Mouse (Mus musculus) ES-E14 (cell line): ENCODE measurements around the gene Lmbr1l. TPM values are rescaled to one million over a fixed set of nuclear protein-coding genes. Genes with fewer than 3 reads are reported as not detected.
A peak's percentile ranks its signal among the peaks of the same experiment; 100 is the strongest.

Experiments
- DNase-seq: peaks from one replicate; pipeline ENCODE4 v3.0.0-alpha.2; 2013; ENCODE audit warnings: low read depth, low spot score
- H3K27ac ChIP-seq: 2 replicates; pipeline ENCODE4 v1.5.1; 2012; ENCODE audit warnings: low read depth, mild to moderate bottlenecking, low read length, moderate library complexity, mixed read lengths; ENCODE audit not compliant: poor library complexity, insufficient read depth, severe bottlenecking
- H3K36me3 ChIP-seq: 2 replicates; pipeline ENCODE4 v1.6.1; 2012; ENCODE audit warnings: mild to moderate bottlenecking, low read length, moderate library complexity, mixed read lengths; ENCODE audit not compliant: control insufficient read depth, poor library complexity, insufficient read depth, severe bottlenecking
- H3K4me1 ChIP-seq, 2 experiments: fragments of 150-350 bp in 1 of 2; sonication (generic) in 1 of 2; 2 replicates each; pipeline ENCODE4 v1.6.1; 2012; ENCODE audit warnings: low read length in 2 of 2, mild to moderate bottlenecking in 1 of 2, mixed read lengths in 1 of 2; ENCODE audit not compliant: control insufficient read depth in 2 of 2, insufficient read depth in 2 of 2, poor library complexity in 1 of 2
- H3K4me3 ChIP-seq, 2 experiments: fragments of 150-350 bp in 1 of 2; sonication (generic) in 1 of 2; 2 replicates each; pipeline ENCODE4 v1.5.1; 2012; ENCODE audit warnings: low read length in 2 of 2, low read depth in 1 of 2, mild to moderate bottlenecking in 1 of 2, mixed read lengths in 1 of 2; ENCODE audit not compliant: insufficient read depth in 1 of 2, poor library complexity in 1 of 2, severe bottlenecking in 1 of 2
- H3K9ac ChIP-seq: 2 replicates; pipeline ENCODE4 v1.6.1; 2012; ENCODE audit warnings: low read depth, mild to moderate bottlenecking, low read length, mixed read lengths; ENCODE audit not compliant: poor library complexity, insufficient read depth, severe bottlenecking
- H3K9me3 ChIP-seq: fragments of 150-350 bp; sonication (generic); 2 replicates; pipeline ENCODE4 v1.6.1; 2012; ENCODE audit warnings: low read depth, mild to moderate bottlenecking, low read length; ENCODE audit not compliant: control insufficient read depth, insufficient read depth
- CHD2 ChIP-seq: IDR thresholded peaks from 2 replicates; pipeline ENCODE4 v1.6.1; 2014; ENCODE audit warnings: mild to moderate bottlenecking, low read depth, low read length, inconsistent platforms
- HCFC1 ChIP-seq: IDR thresholded peaks from 2 replicates; pipeline ENCODE4 v1.6.1; 2012; ENCODE audit warnings: low read length, inconsistent platforms, borderline replicate concordance; ENCODE audit not compliant: insufficient read depth
- MAFK ChIP-seq: IDR thresholded peaks from 2 replicates; pipeline ENCODE4 v1.6.1; 2014; ENCODE audit warnings: mild to moderate bottlenecking, low read depth, low read length, inconsistent platforms; ENCODE audit not compliant: insufficient read depth
- ZC3H11A ChIP-seq: IDR thresholded peaks from 2 replicates; pipeline ENCODE4 v1.6.1; 2012; ENCODE audit warnings: low read depth, mild to moderate bottlenecking, inconsistent platforms, low read length, borderline replicate concordance
- ZNF384 ChIP-seq: IDR thresholded peaks from 2 replicates; pipeline ENCODE4 v1.6.1; 2012; ENCODE audit warnings: low read depth, low read length, inconsistent platforms
- in situ Hi-C, 2 experiments: fragments of 600-800 bp; cut with MboI; formaldehyde crosslinking; loops; one replicate each; pipeline ENCODE4 v1.15.1; 2025; ENCODE audit warnings: low sequenced_read_pairs in 2 of 2, inconsistent platforms in 1 of 2; ENCODE audit not compliant: unreplicated experiment in 2 of 2
- total RNA-seq: library from RNA; depleted of rRNA; stranded (reverse); fragments of 300-350 nt; gene quantifications from 2 replicates; pipeline ENCODE4 v1.2.3, GENCODE M21; 2012

The Lmbr1l gene
- total RNA-seq, 1 experiment: 55.1 TPM

DNA sequence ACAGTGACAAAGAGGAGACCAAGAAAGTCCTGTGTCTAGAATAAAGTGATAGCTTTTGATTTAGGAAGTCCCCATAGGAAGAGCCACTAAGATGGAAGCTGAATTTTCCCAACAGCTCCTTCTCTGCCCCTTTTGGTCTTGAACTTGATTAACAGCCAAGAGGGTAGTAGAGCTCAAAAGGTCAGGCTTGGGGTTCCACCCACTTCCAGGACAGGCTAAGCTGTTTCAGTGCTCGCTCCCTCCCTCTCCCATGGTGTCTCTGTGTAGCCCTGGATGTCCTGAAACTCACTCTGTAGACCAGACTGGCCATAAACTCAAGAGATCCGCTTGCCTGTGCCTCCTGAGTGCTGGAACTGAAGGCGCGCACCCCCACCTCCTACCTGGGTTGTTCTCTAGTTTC, 2.0 kb downstream of the Lmbr1l start:
- Histone ChIP-seq H3K4me1 (peaks cover 3 to 14% of the 10 kb centered on the region in 2 experiments; a peak in 1 of 4 replicates), H3K9me3 (no peaks in the 10 kb centered on the region), H3K27ac (no peak overlapping the region), H3K36me3 (peaks cover 21% of the 10 kb centered on the region; the same call in 1 of the 2 replicates), H3K9ac (no peak overlapping the region), H3K4me3 (0 out of 4 replicates have a peak overlapping the region, but pooled peaks of 1 of the 2 experiments have one; percentile 95)
- in situ Hi-C loops: no loop called here
- DNase-seq: no peak
- TF ChIP-seq ZC3H11A (no peak), HCFC1 (no peak), MAFK (no peak), ZNF384 (no peak), CHD2 (no peak)

DNA sequence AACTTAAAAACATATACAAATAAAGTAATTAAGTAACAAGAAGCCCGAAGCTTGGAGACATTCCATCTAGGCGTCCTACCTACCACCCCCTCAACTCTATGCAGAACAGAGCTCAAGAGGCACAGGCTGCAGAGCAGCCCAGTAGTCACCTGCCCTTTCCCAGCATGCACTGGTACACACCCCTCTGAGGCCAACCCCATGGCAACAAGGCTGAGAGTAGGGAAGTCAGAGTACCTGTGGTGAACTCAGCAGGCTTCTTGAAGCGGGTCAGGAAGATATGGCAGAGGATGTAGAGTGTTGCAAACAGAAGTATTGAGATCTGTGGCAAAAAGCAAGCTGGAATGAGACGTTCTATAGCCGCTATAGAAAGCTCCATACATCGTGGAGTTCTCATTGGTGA, 3.1 kb downstream of the Lmbr1l start:
- in situ Hi-C loops: no loop called here
- Histone ChIP-seq H3K27ac (no peak overlapping the region), H3K36me3 (peaks cover 23% of the 10 kb centered on the region; the same call in 1 of the 2 replicates), H3K4me1 (peaks cover 3 to 13% of the 10 kb centered on the region in 2 experiments; a peak in 1 of 4 replicates), H3K9ac (no peak overlapping the region), H3K4me3 (no peak overlapping the region), H3K9me3 (no peaks in the 10 kb centered on the region)
- TF ChIP-seq ZC3H11A (no peak), ZNF384 (no peak), MAFK (no peak), HCFC1 (no peak), CHD2 (no peak)
- DNase-seq: no peak

DNA sequence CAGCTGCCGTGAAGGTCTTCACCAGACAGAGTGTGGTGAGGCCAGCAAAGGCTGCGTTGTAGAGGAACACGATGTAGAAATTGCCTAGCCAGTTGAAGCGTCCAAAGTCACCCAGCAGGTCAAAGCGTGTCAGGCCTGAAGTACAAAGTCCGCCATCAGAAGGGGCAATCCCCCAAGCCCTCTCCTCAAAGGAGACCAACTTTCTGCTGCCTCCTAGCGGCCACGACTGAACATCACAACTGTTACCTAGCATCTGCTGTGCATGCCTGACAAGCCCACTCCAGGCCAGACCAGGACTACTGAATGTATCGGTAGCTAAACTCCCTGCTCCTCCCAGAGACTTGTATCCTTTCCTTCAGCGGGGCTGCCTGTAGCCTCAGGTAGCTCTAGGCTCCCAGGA, 13.3 kb downstream of the Lmbr1l start:
- Histone ChIP-seq H3K27ac (no peak overlapping the region), H3K36me3 (peaks cover 38% of the 10 kb centered on the region), H3K9ac (no peak overlapping the region), H3K4me3 (no peak overlapping the region), H3K9me3 (no peaks in the 10 kb centered on the region), H3K4me1 (peaks cover 0 to 11% of the 10 kb centered on the region in 2 experiments; a peak in 2 of 4 replicates)
- TF ChIP-seq CHD2: no peak
- TF ChIP-seq ZC3H11A: no peak
- TF ChIP-seq MAFK: no peak
- TF ChIP-seq ZNF384: no peak
- peak; percentile 75 for DNase-seq
- in situ Hi-C loops: no loop called here

DNA sequence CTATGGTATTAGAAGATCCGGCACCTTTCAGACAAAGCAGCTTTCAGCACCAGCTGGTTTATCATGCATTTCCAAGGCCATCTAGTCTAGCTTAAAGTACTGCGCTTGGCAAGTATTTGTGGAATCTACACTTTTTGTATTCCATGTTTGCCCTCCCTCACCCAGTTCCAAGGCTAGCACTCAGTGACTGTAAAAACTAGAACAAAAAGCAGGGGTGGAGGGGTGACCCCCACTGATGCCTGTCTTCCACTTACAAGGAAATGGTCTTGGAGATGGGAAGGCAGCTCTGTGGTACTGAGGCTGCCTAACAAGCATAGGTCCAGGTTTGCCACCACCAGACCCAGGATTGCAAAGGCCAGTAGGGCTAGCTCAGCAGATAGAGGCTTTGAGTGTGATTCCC, 15.4 kb downstream of the Lmbr1l start:
- no peak overlapping the region for H3K9ac ChIP-seq
- H3K4me1 ChIP-seq: 0 out of 4 replicates have a peak, but pooled peaks cover 0 to 2% of the 10 kb centered on the region in 2 experiments
- no peaks in the 10 kb centered on the region for H3K9me3 ChIP-seq
- H3K27ac ChIP-seq: no peak overlapping the region
- no peak for DNase-seq
- peaks cover 21% of the 10 kb centered on the region for H3K36me3 ChIP-seq
- no peak overlapping the region for H3K4me3 ChIP-seq
- in situ Hi-C loops: no loop called here
- TF ChIP-seq ZC3H11A (no peak), ZNF384 (no peak), HCFC1 (no peak), MAFK (no peak), CHD2 (no peak)

DNA sequence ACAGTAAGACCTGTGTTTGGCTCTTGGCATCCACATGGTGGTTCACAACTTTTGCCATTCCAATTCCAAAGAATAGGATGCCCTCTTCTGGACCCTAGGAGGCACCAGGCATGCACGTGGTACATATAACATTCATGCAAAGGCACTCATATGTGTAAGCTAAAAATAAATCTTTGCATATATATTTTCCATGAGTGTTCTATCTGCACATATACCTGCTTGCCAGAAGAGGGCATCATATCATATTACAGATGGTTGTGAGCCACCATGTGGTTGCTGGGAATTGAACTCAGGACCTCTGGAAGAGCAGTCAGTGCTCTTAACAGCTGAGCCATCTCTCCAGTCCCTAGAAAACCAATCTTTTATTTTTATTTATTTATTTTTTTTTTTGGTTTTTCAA, 16.5 kb downstream of the Lmbr1l start:
- H3K4me1 ChIP-seq: peaks cover 0 to 4% of the 10 kb centered on the region in 2 experiments; a peak in 2 of 4 replicates
- H3K9ac ChIP-seq: no peak overlapping the region
- TF ChIP-seq ZNF384 (no peak), CHD2 (no peak), HCFC1 (no peak), ZC3H11A (no peak), MAFK (no peak)
- H3K27ac ChIP-seq: no peak overlapping the region
- no peak overlapping the region for H3K4me3 ChIP-seq
- H3K9me3 ChIP-seq: no peaks in the 10 kb centered on the region
- in situ Hi-C loops: no loop called here
- DNase-seq: no peak
- H3K36me3 ChIP-seq: peaks cover 16% of the 10 kb centered on the region; the same call in 1 of the 2 replicates
